Mouse (Mus musculus): ENCODE data around the gene Dda1. TPM values are rescaled to one million over a fixed set of nuclear protein-coding genes. Genes with fewer than 3 reads are reported as not detected.

Gene Dda1
- polyA plus RNA-seq, 1 experiment from 2014 or later: 85.4 TPM

GRCm38 (mm10) chr8:71477196-71477845, 8.3 kb downstream of the Dda1 start:
- H3K4me1 ChIP-seq (replicated peaks): peaks cover 16% of the 10 kb centered on the region
- H3K4me3 ChIP-seq: peak overlapping the region; percentile 78
- peak overlapping the region; percentile 92 for H3K4me2 ChIP-seq
- peak overlapping the region; percentile 86; the same call in 1 of the 2 replicates for H3K9ac ChIP-seq
- peaks cover 41% of the 10 kb centered on the region for H3K36me3 ChIP-seq
- no peaks in the 10 kb centered on the region for H3K9me3 ChIP-seq (replicated peaks)
- peaks cover 48% of the 10 kb centered on the region for H3K27me3 ChIP-seq (replicated peaks)
- 37% methylated on average over 14 of the region's 14 CpGs for WGBS
- ATAC-seq (ENCODE audit: insufficient number of reproducible peaks, low FRiP score): no peak
- H3K27ac ChIP-seq (ENCODE audit: poor library complexity, severe bottlenecking): no peak overlapping the region; the same call in 1 of the 2 replicates

- peaks cover 56% of the 10 kb centered on the region for H3K27me3 ChIP-seq (replicated peaks)
- H3K9ac ChIP-seq: no peak overlapping the region
- no peak overlapping the region for H3K27ac ChIP-seq (ENCODE audit: poor library complexity, severe bottlenecking)
- H3K36me3 ChIP-seq: peaks cover 30% of the 10 kb centered on the region
- no peaks in the 10 kb centered on the region for H3K9me3 ChIP-seq (replicated peaks)
- H3K4me1 ChIP-seq (replicated peaks): peaks cover 16% of the 10 kb centered on the region
- H3K4me2 ChIP-seq: no peak overlapping the region
- WGBS: 85% methylated on average over 11 of the region's 11 CpGs
- no peak for ATAC-seq (ENCODE audit: insufficient number of reproducible peaks, low FRiP score)
- H3K4me3 ChIP-seq: no peak overlapping the region
Observed at GRCm38 (mm10) chr8:71478943-71479342, 9.9 kb downstream of the Dda1 start.

GRCm38 (mm10) chr8:71483932-71484331, 14.9 kb downstream of the Dda1 start:
- H3K27ac ChIP-seq (ENCODE audit: poor library complexity, severe bottlenecking): no peak overlapping the region
- H3K4me2 ChIP-seq: no peak overlapping the region
- peaks cover 45% of the 10 kb centered on the region for H3K27me3 ChIP-seq (replicated peaks)
- H3K9me3 ChIP-seq (replicated peaks): no peaks in the 10 kb centered on the region
- no peak overlapping the region for H3K9ac ChIP-seq
- no peak overlapping the region for H3K4me3 ChIP-seq
- peaks cover 13% of the 10 kb centered on the region for H3K36me3 ChIP-seq
- 40% methylated on average over 8 of the region's 8 CpGs for WGBS
- peaks cover 9% of the 10 kb centered on the region for H3K4me1 ChIP-seq (replicated peaks)
- no peak for ATAC-seq (ENCODE audit: insufficient number of reproducible peaks, low FRiP score)

DNA sequence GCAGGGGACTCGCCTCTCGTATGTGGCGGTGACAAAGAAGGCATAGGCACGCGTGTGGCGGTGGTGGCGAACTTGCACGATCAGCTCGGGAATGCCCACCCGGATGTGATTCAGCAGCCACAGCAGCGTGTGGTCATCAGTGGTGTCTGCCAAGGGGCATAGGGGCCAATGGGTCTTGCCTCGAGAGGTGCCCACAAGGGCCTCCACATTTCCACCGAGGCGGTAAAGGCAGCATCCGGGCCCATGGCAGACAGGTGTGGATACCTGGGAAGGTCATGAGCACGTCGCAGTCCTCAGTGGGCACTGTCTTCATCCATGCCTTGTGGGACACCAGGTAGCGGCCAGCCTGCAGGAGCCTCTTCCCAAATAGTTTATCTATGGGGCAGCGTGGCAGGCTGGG, 15.7 kb downstream of the Dda1 start:
- no peak for ATAC-seq (ENCODE audit: insufficient number of reproducible peaks, low FRiP score)
- no peak overlapping the region for H3K9ac ChIP-seq
- peak overlapping the region; percentile 92 for H3K4me2 ChIP-seq
- H3K4me1 ChIP-seq (replicated peaks): peaks cover 17% of the 10 kb centered on the region
- H3K4me3 ChIP-seq: peak overlapping the region; percentile 76; the same call in 1 of the 2 replicates
- peaks cover 8% of the 10 kb centered on the region; the same call in 1 of the 2 replicates for H3K36me3 ChIP-seq
- H3K9me3 ChIP-seq (replicated peaks): no peaks in the 10 kb centered on the region
- no peak overlapping the region for H3K27ac ChIP-seq (ENCODE audit: poor library complexity, severe bottlenecking)
- H3K27me3 ChIP-seq (replicated peaks): peaks cover 37% of the 10 kb centered on the region
- WGBS: 89% methylated on average over 19 of the region's 19 CpGs

DNA sequence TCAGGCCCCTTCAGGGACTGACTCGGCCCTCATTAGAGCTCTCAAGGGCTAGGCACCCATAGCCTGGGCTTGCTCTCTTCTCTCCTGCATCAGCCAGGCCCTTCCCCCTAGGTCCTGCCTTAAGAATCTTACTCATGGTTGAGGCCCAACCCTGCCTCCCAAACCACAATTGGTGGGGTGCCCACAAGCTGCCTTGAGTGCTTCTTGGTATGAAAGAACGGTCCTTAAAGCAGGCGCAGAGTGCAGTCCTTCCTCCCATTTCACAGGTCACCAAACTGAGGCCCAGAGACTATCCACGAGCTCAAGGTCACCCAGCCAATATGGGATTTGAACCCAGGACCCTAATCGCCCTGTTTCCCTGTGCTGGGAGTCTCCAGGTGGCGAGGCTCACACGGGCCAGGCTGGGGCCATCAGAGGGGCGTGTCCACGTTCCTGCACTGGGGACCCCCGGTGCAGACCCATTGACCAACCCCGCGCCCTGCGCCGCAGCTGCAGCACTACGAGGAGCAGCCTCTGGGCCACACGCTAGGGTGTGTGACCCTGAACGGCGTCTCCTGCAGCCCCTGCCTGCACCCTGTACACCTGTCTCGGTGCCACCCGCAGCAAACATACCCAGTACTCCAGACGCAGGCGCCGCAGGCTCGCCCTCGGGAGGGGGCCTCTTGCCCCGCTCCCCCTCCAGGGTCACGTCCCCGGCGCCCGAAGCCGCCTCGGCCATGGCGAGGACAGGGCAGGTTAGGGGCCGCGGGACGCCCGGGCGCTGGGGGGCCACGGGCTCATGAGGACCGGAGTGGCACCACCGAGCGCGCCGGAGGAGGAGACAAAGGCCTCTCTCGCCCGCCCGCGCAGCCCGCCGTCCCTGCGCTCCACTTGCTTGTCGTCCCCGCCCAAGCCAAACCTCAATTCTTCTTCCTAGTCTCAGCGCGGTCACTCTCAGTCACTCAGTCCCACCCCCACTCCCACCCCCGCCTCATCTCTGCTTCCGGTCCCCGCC, 16.4 kb downstream of the Dda1 start, which contains the start of gene Ano8:
Gene Ano8 (minus strand): TSS at position 822 of the 994 bp plus-strand sequence.
- H3K9me3 ChIP-seq (replicated peaks): no peaks in the 10 kb centered on the region
- peak within 1 kb of the TSS; percentile 92 for H3K4me2 ChIP-seq
- ATAC-seq (ENCODE audit: insufficient number of reproducible peaks, low FRiP score): peak; percentile 48
- WGBS: 6% methylated on average over 57 of the region's 58 CpGs
- peak within 1 kb of the TSS; percentile 76 for H3K4me3 ChIP-seq
- peak within 1 kb of the TSS; percentile 85 for H3K9ac ChIP-seq
- H3K27me3 ChIP-seq (replicated peaks): peaks cover 30% of the 10 kb centered on the region
- peaks cover 19% of the 10 kb centered on the region for H3K4me1 ChIP-seq (replicated peaks)
- peak within 1 kb of the TSS; percentile 69 for H3K27ac ChIP-seq (ENCODE audit: poor library complexity, severe bottlenecking)
- H3K36me3 ChIP-seq: peaks cover 14% of the 10 kb centered on the region

- ATAC-seq (ENCODE audit: insufficient number of reproducible peaks, low FRiP score): no peak
- Histone ChIP-seq H3K4me1 (replicated peaks) (peaks cover 19% of the 10 kb centered on the region), H3K36me3 (peaks cover 20% of the 10 kb centered on the region), H3K4me2 (peak overlapping the region; percentile 92), H3K9ac (no peak overlapping the region), H3K27me3 (replicated peaks) (peaks cover 23% of the 10 kb centered on the region), H3K9me3 (replicated peaks) (no peaks in the 10 kb centered on the region), H3K4me3 (peak overlapping the region; percentile 76), H3K27ac (ENCODE audit: poor library complexity, severe bottlenecking) (no peak overlapping the region)
- WGBS: 31% methylated on average over 7 of the region's 7 CpGs
Observed at GRCm38 (mm10) chr8:71486136-71486529, 17.1 kb downstream of the Dda1 start.

- peak within 1 kb of the TSS; percentile 96 for H3K4me2 ChIP-seq
- H3K4me3 ChIP-seq: peak within 1 kb of the TSS; percentile 80
- under 1% methylated on average over 33 of the region's 33 CpGs for WGBS
- no peaks in the 10 kb centered on the region for H3K9me3 ChIP-seq (replicated peaks)
- H3K9ac ChIP-seq: peak within 1 kb of the TSS; percentile 91
- H3K27ac ChIP-seq (ENCODE audit: poor library complexity, severe bottlenecking): peak within 1 kb of the TSS; percentile 88
- H3K36me3 ChIP-seq: peaks cover 36% of the 10 kb centered on the region
- peak; percentile 34; the same call in 1 of the 2 replicates for ATAC-seq (ENCODE audit: insufficient number of reproducible peaks, low FRiP score)
- H3K4me1 ChIP-seq (replicated peaks): peaks cover 19% of the 10 kb centered on the region
- H3K27me3 ChIP-seq (replicated peaks): 0 out of 2 replicates have a peak, but pooled peaks cover 6% of the 10 kb centered on the region
Observed at GRCm38 (mm10) chr8:71487691-71488445, 18.9 kb downstream of the Dda1 start, which contains the start of gene Gtpbp3. TSS of gene Gtpbp3 (plus strand) at chr8:71488103.

GRCm38 (mm10) chr8:71488454-71488853, 19.5 kb downstream of the Dda1 start:
- Histone ChIP-seq H3K4me1 (replicated peaks) (peaks cover 19% of the 10 kb centered on the region), H3K9ac (peak overlapping the region; percentile 91), H3K27me3 (replicated peaks) (0 out of 2 replicates have a peak, but pooled peaks cover 3% of the 10 kb centered on the region), H3K36me3 (peaks cover 37% of the 10 kb centered on the region), H3K9me3 (replicated peaks) (no peaks in the 10 kb centered on the region), H3K27ac (ENCODE audit: poor library complexity, severe bottlenecking) (peak overlapping the region; percentile 88; the same call in 1 of the 2 replicates), H3K4me2 (peak overlapping the region; percentile 96), H3K4me3 (peak overlapping the region; percentile 80)
- peak; percentile 88 for ATAC-seq (ENCODE audit: insufficient number of reproducible peaks, low FRiP score)
- WGBS: under 1% methylated on average over 22 of the region's 22 CpGs

DNA sequence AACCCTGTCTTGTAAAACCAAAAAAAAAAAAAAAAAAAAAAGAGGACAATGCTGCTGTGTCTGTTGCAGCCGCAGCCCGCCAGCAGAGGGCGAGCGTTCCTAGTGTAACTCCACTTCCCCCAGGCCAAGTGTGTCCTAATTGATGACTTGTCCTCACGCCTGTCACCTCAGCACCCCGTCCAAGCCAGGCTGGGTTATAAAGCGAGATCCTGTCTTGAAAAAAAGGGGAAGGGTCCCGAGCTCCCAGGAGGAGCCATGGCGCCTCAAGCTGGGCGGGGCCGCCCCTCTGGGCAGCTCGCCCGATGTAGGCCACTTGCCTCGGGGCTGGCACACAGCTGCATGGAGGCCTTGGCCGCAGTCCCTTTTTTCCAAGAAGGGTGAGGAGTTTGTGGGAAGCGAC, 26.0 kb downstream of the Dda1 start:
- ATAC-seq (ENCODE audit: insufficient number of reproducible peaks, low FRiP score): peak; percentile 37; the same call in 1 of the 2 replicates
- no peaks in the 10 kb centered on the region for H3K9me3 ChIP-seq (replicated peaks)
- peaks cover 50% of the 10 kb centered on the region for H3K4me1 ChIP-seq (replicated peaks)
- peak overlapping the region; percentile 80 for H3K27ac ChIP-seq (ENCODE audit: poor library complexity, severe bottlenecking)
- peak overlapping the region; percentile 27; the same call in 1 of the 2 replicates for H3K4me2 ChIP-seq
- H3K9ac ChIP-seq: no peak overlapping the region
- no peaks in the 10 kb centered on the region for H3K27me3 ChIP-seq (replicated peaks)
- WGBS: 26% methylated on average over 16 of the region's 16 CpGs
- H3K4me3 ChIP-seq: no peak overlapping the region
- H3K36me3 ChIP-seq: peaks cover 40% of the 10 kb centered on the region

DNA sequence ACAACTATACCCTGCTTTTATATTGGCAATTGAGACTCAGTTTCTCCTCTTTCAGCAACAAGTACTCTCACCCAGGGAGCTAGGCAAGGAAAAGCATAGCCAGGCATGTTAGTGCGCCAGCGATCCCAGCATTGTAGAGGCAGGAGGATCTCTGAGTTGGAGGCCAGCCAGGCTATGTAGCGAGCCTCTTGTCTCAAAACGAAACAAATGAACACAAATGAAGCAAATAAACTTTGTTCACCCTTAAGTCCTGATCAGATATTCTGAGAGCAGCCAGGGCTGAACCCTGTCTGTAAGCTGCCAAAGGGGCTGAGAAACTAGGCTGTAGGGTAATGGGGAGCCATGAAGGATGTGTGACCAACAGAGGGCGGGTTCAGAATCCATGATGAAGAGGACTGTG, 26.8 kb downstream of the Dda1 start:
- ATAC-seq (ENCODE audit: insufficient number of reproducible peaks, low FRiP score): no peak
- H3K36me3 ChIP-seq: peaks cover 32% of the 10 kb centered on the region
- H3K9me3 ChIP-seq (replicated peaks): no peaks in the 10 kb centered on the region
- peaks cover 50% of the 10 kb centered on the region for H3K4me1 ChIP-seq (replicated peaks)
- H3K27me3 ChIP-seq (replicated peaks): no peaks in the 10 kb centered on the region
- H3K4me2 ChIP-seq: no peak overlapping the region
- WGBS: 83% methylated on average over 5 of the region's 5 CpGs
- H3K27ac ChIP-seq (ENCODE audit: poor library complexity, severe bottlenecking): peak overlapping the region; percentile 80
- H3K9ac ChIP-seq: no peak overlapping the region
- H3K4me3 ChIP-seq: no peak overlapping the region
